9 mouse cellular contexts compared by ENCODE assay signal in the genomic region with DNA sequence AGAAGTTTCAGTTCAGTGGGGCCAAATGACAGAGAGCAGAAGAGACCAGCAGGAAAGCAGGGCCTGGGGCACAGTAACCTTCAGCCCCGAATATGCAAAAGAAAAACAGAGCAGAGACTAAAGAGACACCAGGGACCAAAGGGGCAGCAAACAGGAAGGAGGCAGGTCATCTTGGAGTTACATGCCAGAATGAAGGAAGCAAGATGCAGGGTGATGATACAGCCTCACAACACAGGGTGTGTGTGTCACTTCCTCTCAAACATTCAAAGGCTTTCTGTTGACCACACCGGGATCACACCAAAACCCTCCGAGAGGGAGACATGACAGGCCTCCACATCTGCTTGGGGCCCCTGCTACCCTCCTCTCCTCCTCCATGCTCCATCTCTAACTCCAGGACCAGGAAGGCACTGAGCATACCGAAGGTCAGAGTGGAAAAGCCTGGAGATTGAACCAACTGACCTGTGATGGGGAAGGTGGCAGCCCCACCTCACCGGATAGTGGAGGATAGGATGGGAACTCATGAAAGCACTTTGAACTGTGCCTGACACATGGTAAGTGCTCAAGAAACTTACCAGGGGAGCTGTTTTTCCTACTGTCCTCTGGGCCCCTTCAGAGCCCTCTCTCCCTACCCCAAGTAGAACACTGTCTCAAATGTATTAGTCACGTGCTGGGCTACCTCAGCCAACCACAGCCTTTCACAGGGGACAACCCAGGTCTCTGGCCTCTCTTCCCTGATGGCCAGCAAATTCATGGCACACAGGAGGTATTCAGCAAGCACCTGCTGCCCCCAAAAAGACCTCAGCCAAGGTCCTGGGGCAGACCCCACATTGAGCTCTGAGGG. TPM values are rescaled to one million over a fixed set of nuclear protein-coding genes. Genes with fewer than 3 reads are reported as not detected.
DNase-seq lines count a peak whose midpoint lies in the region; ATAC-seq and TF ChIP-seq lines count a peak whose summit lies in the region.
"Had no signal": no experiment of that assay in that cellular context is flagged by ENCODE, and none has a peak within 500 bp of the region (broad histone marks: within the 10 kb centered on the region; RNA-seq: fewer than 3 reads in every experiment).

No protein-coding gene starts in this region.

- no peak overlapping the region for H3K4me2 ChIP-seq in forebrain, embryonic 14.5 days (ENCODE audit: low read length)
- H3K4me2 ChIP-seq in liver, postnatal 0 days (ENCODE audit: low read depth, low read length): no peak overlapping the region

- TF ChIP-seq CTCF in C2C12 (IDR thresholded peaks at IDR 0.05; ENCODE audit: control insufficient read depth, insufficient read depth, insufficient read length): no peak
- TF ChIP-seq CTCF in liver, postnatal 0 days (IDR thresholded peaks at IDR 0.05; ENCODE audit: low read depth): no peak

- H3ac ChIP-seq in C2C12 (ENCODE audit: control insufficient read depth, insufficient read length, low read depth): peak overlapping the region; percentile 5

- TF ChIP-seq EP300 in liver, postnatal 0 days (IDR thresholded peaks at IDR 0.05; ENCODE audit: low read depth): no peak

- H3K4me3 ChIP-seq in C2C12 (ENCODE audit: insufficient read depth, poor library complexity, severe bottlenecking): no peak overlapping the region
- H3K4me3 ChIP-seq in forebrain, embryonic 14.5 days (ENCODE audit: low read depth, low read length): no peak overlapping the region
- no peak overlapping the region for H3K4me3 ChIP-seq in liver, postnatal 0 days (ENCODE audit: low read depth, low read length)

- peak; percentile 94 for DNase-seq in heart, adult 11 months
- no peak for DNase-seq in heart, adult 8-10 months (ENCODE audit: low spot score)
- no peak for DNase-seq in forebrain, embryonic 14.5 days (ENCODE audit: low spot score)
- DNase-seq in liver, postnatal 0 days: no peak
- DNase-seq in urinary bladder, postnatal 14 days (ENCODE audit: low spot score): no peak
- DNase-seq in spleen, postnatal 10 days (ENCODE audit: low spot score in 2 of 2): no peak
- no peak for DNase-seq in left cerebral cortex, postnatal 25 days (ENCODE audit: low spot score in 2 of 2)
- DNase-seq: right cerebral cortex, postnatal 4 days had no signal

- no peak overlapping the region for H3K27ac ChIP-seq in forebrain, embryonic 14.5 days (ENCODE audit: low read depth, low read length)
- H3K27ac ChIP-seq in liver, postnatal 0 days (ENCODE audit: low read depth): 0 out of 2 replicates have a peak overlapping the region, but pooled peaks have one; percentile 3

- no peaks in the 10 kb centered on the region for H3K27me3 ChIP-seq in C2C12 (ENCODE audit: control insufficient read depth, insufficient read depth, insufficient read length)
- H3K27me3 ChIP-seq in forebrain, embryonic 14.5 days (replicated peaks; ENCODE audit: control insufficient read depth, insufficient read depth, low read length): no peaks in the 10 kb centered on the region
- no peaks in the 10 kb centered on the region for H3K27me3 ChIP-seq in liver, postnatal 0 days (ENCODE audit: insufficient read depth, low read length)

- peaks cover 8% of the 10 kb centered on the region for H3K36me3 ChIP-seq in C2C12 (ENCODE audit: control insufficient read depth, insufficient read depth)
- H3K36me3 ChIP-seq in forebrain, embryonic 14.5 days (ENCODE audit: control insufficient read depth, insufficient read depth, low read length): no peaks in the 10 kb centered on the region
- no peaks in the 10 kb centered on the region for H3K36me3 ChIP-seq in liver, postnatal 0 days (replicated peaks; ENCODE audit: insufficient read depth, low read length)

- peaks cover 7% of the 10 kb centered on the region for H3K4me1 ChIP-seq in forebrain, embryonic 14.5 days (ENCODE audit: control insufficient read depth, insufficient read depth, low read length)
- peaks cover 24% of the 10 kb centered on the region for H3K4me1 ChIP-seq in liver, postnatal 0 days (ENCODE audit: insufficient read depth)

- intact Hi-C loops in left cerebral cortex, postnatal 25 days (cut with DNase I): loop anchor here (5.0 kb wide), 1 partner anchor 67 kb away; no protein-coding TSS in a partner anchor

- peak overlapping the region; percentile 21; the same call in 1 of the 2 replicates for H3K9ac ChIP-seq in forebrain, embryonic 14.5 days (ENCODE audit: low read length)
- no peak overlapping the region for H3K9ac ChIP-seq in liver, postnatal 0 days (replicated peaks)

- WGBS in forebrain, embryonic 14.5 days: 83% methylated on average over 6 of the region's 6 CpGs
- 41% methylated on average over 6 of the region's 6 CpGs for WGBS in liver, postnatal 0 days (ENCODE audit: insufficient replicate concordance)

- no peaks in the 10 kb centered on the region for H3K9me3 ChIP-seq in forebrain, embryonic 14.5 days (replicated peaks; ENCODE audit: control insufficient read depth, low read length)
- no peaks in the 10 kb centered on the region for H3K9me3 ChIP-seq in liver, postnatal 0 days (ENCODE audit: low read length)

- H3K79me2 ChIP-seq in C2C12 (ENCODE audit: control insufficient read depth, insufficient read depth): peaks cover 76% of the 10 kb centered on the region

- H3K79me3 ChIP-seq in C2C12 (ENCODE audit: low read depth): peaks cover 43% of the 10 kb centered on the region

- ATAC-seq in forebrain, embryonic 14.5 days: no peak
- ATAC-seq in liver, postnatal 0 days: no peak

TF ChIP-seq in C2C12, 6 proteins besides CTCF, POLR2A, EP300 and RAD21:
- TF ChIP-seq MYOG (IDR thresholded peaks at IDR 0.05; ENCODE audit: control insufficient read depth, extremely low read depth, insufficient read length) (no peak), CEBPB (IDR thresholded peaks at IDR 0.05; ENCODE audit: low read depth) (no peak), USF1 (IDR thresholded peaks at IDR 0.05; ENCODE audit: low read depth) (peak; percentile 86), MYOD1 (IDR thresholded peaks at IDR 0.05; ENCODE audit: control insufficient read depth, insufficient read length, low read depth) (no peak), FOSL1 (IDR thresholded peaks at IDR 0.05; ENCODE audit: insufficient read depth, low read length, poor library complexity, severe bottlenecking) (no peak), MAX (IDR thresholded peaks at IDR 0.05) (no peak)

RNA-seq across cellular contexts. Expression of gene Tmem184b, which starts 3.0 kb away (rescaled TPM):
- 10 to 100 TPM; 34.6 to 46.1 (median 39.0) TPM for total RNA-seq in heart, adult 8-10 months (2022)
- 74.2 TPM for polyA plus RNA-seq in C2C12 (2012; fragmentation: generic; extraction: Trizol)
- polyA plus RNA-seq in forebrain, embryonic 14.5 days (2014; fragmentation: Nextera tagmentation; extraction: Ambion mirVana): 20.3 and 30.6 TPM in 2 replicates
- polyA plus RNA-seq in liver, postnatal 0 days (2015; fragmentation: Nextera tagmentation; extraction: Ambion mirVana): 6.6 and 8.4 TPM in 2 replicates
- total RNA-seq in left cerebral cortex, postnatal 25 days (2021): 10 to 100 TPM; 57.2 to 67.5 TPM

RNA-seq across cellular contexts. Expression of gene Maff, which starts 53.9 kb away (rescaled TPM):
- total RNA-seq in heart, adult 8-10 months (2022): 10 to 100 TPM in 2 of 4 experiments, 1 to 10 TPM in 2; 5.7 to 11.1 (median 9.9) TPM
- 24.8 TPM for polyA plus RNA-seq in C2C12 (2012; fragmentation: generic; extraction: Trizol)
- polyA plus RNA-seq in forebrain, embryonic 14.5 days (2014; fragmentation: Nextera tagmentation; extraction: Ambion mirVana): 0.72 and 1.6 TPM in 2 replicates
- polyA plus RNA-seq in liver, postnatal 0 days (2015; fragmentation: Nextera tagmentation; extraction: Ambion mirVana): 0.94 and 1.1 TPM in 2 replicates
- total RNA-seq in left cerebral cortex, postnatal 25 days (2021): 1 to 10 TPM; 1.3 to 1.8 TPM

RNA-seq across cellular contexts. Expression of gene Csnk1e, which starts 55.0 kb away (rescaled TPM):
- 10 to 100 TPM; 49.3 to 64.6 (median 56.6) TPM for total RNA-seq in heart, adult 8-10 months (2022)
- polyA plus RNA-seq in C2C12 (2012; fragmentation: generic; extraction: Trizol): 98.6 TPM
- 114 and 158 TPM in 2 replicates for polyA plus RNA-seq in forebrain, embryonic 14.5 days (2014; fragmentation: Nextera tagmentation; extraction: Ambion mirVana)
- polyA plus RNA-seq in liver, postnatal 0 days (2015; fragmentation: Nextera tagmentation; extraction: Ambion mirVana): 7.5 and 8.9 TPM in 2 replicates
- total RNA-seq in left cerebral cortex, postnatal 25 days (2021): 100 to 1,000 TPM; 133 to 141 TPM

Comparison
In these comparisons a context has a peak if more than half of its experiments do, and no peak if none do; other contexts are left out.
1. RNA of gene Csnk1e, which starts 55.0 kb away (polyA plus RNA-seq): 114 to 158 TPM in forebrain, embryonic 14.5 days and 98.6 TPM in C2C12 (single experiment); 7.5 to 8.9 TPM in liver, postnatal 0 days; every median in the first group is over 10 times any median in the second.